Mouse (Mus musculus) liver, adult (tissue): ENCODE measurements around the gene Gm19426.

Experiments
- GATA4 ChIP-seq: IDR thresholded peaks from 2 replicates; pipeline ENCODE4 v1.6.1; 2014; ENCODE audit warnings: mild to moderate bottlenecking, low read length; ENCODE audit not compliant: insufficient replicate concordance

Gene Gm19426

DNA sequence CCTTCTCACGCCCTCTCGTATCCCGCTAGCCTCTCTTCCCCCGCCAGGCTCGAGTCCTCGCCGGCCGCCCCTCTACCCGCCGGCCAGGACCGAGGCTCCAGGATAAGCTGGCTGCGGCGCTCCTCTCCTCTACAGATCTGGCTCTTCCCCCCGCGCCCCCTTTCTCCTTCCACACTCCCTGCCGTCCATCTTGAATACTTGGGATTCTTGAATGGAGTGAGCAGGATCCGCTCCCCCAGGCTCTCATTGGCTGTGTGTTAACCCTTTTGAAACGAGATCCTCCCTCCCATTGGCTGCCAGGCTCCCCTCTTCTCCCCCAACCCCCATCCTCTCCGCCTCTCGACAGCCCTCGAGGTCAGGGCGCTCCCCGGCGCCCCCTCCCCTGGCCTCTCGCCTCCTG lies at the start of gene Gm19426:
TSS of gene Gm19426 (minus strand) at position 95 of the 400 bp plus-strand sequence.
- no peak for TF ChIP-seq GATA4

- no peak for TF ChIP-seq GATA4
Measured at GRCm38 (mm10) chr2:84793154-84793553, 49.7 kb upstream of the Gm19426 start.

- no peak for TF ChIP-seq GATA4
Measured at GRCm38 (mm10) chr2:84792516-84792915, 49.1 kb upstream of the Gm19426 start.

- TF ChIP-seq GATA4, result no peak
Measured at GRCm38 (mm10) chr2:84790418-84790817, 47.0 kb upstream of the Gm19426 start.

DNA sequence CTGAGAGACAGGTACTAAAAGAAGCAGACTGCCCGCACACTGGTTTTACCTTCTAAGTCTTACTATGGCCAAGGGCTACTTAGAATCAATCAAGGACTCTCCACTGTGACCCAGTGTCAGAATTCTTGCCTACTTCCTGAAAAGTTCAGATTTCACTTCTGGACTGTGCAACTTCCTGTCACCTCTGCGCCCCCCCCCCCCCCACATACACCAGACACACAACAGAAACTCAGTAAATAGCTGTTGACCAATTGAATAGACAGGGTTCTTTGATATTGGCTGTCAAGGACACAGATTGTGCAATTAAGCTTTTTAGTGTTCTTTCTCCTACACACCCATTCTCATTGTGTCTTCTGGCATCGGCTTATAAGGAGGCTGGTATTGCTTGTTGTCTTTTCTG lies 44.9 kb upstream of the Gm19426 start:
- TF ChIP-seq GATA4, result no peak

GRCm38 (mm10) chr2:84783840-84784566 lies 40.5 kb upstream of the Gm19426 start:
- TF ChIP-seq GATA4, result no peak

DNA sequence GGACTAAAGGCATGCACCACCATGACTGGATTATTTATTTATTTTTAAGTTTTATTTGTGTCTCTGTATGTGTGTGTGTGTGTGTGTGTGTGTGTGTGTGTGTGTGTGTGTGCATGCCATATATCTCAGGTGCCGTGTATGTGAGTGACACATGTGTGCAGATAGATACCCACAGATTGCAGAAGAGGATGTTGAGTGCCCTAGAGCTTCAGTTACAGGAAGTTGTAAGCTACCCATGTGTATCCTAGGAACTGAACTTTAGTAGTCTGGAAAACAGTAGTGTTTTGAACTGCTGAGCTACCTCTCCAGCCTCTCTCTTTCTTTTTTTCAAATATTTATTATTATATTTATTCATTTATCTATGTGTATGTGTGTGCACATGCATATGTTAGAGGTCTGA lies 39.9 kb upstream of the Gm19426 start:
- TF ChIP-seq GATA4, result no peak

DNA sequence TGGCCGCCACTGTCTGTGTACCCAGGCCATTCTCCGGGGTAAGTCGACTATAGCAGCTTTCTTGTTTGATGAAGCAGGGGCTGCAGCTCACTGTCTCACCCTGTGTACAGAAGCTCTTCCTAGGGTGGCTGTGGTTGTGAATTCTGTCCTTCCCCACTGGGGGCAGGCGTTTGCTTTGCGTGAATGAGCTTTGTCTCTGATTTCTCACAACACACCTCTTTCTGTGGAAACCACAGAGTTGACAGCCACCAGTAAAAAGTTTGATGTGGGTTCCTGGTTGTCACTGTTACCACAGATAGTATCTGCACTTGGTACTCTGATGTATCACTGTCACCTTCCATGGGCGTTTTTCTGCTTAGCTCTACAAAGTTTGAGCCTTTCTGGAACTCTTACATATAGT lies 35.8 kb upstream of the Gm19426 start:
- TF ChIP-seq GATA4, result no peak

DNA sequence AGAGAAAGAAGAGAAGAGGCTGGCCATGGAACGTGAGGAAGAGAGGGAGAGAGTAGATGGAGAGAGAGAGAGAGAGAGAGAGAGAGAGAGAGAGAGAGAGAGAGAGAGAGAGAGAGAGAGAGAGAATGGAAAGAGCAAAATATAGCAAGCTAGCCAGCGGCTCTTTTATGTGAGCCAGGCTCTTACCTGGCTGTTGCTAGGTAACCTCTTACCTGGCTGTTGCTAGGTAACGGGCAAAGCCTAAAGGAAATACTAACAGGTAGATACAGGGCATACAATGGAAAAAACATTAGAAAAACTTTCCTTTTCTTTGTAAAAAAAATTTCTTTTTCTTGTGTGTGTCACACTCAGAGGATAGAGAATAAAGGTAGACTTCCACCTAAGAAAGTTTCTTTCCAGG lies 34.3 kb upstream of the Gm19426 start:
- TF ChIP-seq GATA4, result no peak

- TF ChIP-seq GATA4, result no peak
Measured at GRCm38 (mm10) chr2:84775665-84776064, 32.2 kb upstream of the Gm19426 start.

DNA sequence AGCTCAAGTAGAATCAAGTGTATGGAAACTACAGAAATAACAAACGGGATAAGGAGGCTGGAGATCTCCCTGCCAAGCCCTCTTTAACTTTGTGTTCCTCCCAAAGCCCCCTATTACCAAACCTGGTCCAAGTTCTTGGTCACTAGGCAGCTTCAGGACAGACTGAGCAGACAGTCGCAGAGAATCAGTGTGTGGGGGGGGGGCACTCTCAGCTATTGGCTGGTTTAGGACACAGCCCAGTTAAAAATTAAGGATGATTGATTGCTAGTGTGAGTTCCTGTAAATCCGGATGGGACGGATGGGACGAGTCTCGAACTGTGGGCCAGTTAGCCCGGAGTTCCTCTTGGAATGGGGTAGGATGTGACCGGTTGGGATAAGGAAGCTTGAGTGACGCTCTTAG lies 31.8 kb upstream of the Gm19426 start, which contains the start of gene Serping1:
TSS of gene Serping1 (minus strand) at position 204 of the 400 bp plus-strand sequence.
- TF ChIP-seq GATA4, result no peak

GRCm38 (mm10) chr2:84774751-84775150 lies 31.3 kb upstream of the Gm19426 start:
- no peak for TF ChIP-seq GATA4

DNA sequence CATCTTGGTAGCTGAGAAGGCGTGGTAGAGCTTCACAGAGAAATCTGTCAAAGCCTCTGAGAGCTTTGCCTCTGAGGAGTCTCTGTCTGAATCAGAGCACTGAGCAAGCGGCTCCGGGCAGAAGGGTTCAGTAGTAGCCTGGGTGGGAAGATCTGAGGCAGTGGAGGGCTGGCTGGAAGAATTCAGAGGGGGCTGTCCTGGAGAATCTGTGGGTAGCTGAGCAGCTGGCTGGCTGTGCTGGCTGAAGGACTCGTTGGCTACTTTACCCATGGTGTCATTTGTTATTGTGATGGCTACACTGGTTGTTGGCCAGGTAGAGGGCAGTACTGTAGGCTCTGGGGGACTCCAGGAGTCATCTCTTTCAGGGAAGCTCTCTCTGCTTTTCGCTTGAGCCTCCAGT lies 29.7 kb upstream of the Gm19426 start:
- TF ChIP-seq GATA4, result no peak

DNA sequence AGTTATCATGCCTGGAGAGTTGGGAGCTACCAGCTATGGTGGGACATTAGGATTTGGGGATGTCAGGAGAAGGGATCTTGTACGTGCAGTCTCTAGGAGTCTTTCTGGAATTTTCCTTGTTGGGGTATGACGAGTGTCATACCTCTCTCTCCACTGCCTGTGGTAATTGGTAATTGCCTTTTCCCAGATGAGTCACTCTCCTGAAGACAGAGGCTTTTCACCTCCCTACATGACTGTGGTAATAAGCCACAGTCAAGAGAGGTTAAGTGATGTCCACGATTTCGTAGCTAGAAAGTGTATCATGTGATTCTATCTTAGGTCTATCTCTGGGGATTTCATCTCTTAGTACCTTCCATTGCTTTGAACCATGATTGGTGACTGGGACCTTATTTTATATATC lies 29.0 kb upstream of the Gm19426 start:
- TF ChIP-seq GATA4, result no peak

- TF ChIP-seq GATA4, result no peak
Measured at GRCm38 (mm10) chr2:84770501-84770900, 27.0 kb upstream of the Gm19426 start.

- TF ChIP-seq GATA4, result no peak
Measured at GRCm38 (mm10) chr2:84762818-84763217, 19.4 kb upstream of the Gm19426 start.

GRCm38 (mm10) chr2:84762295-84762694 lies 18.8 kb upstream of the Gm19426 start:
- no peak for TF ChIP-seq GATA4
